Mouse (Mus musculus): ENCODE results near the gene Lrrtm3. TPM values are rescaled to one million over a fixed set of nuclear protein-coding genes. Genes with fewer than 3 reads are reported as not detected.

Gene Lrrtm3
- polyA plus RNA-seq (2016; fragmentation: Nextera tagmentation; extraction: Ambion mirVana) = 11.6 and 12.6 TPM in 2 replicates

- H3K27me3 ChIP-seq = peaks cover 12% of the 10 kb centered on the region
- ATAC-seq (ENCODE audit: low FRiP score) = peak; percentile 90
- H3K4me1 ChIP-seq = peaks cover 19% of the 10 kb centered on the region
- H3K9me3 ChIP-seq (replicated peaks) = no peaks in the 10 kb centered on the region
- H3K27ac ChIP-seq = peak within 1 kb of the TSS; percentile 64; the same call in 1 of the 2 replicates
- H3K9ac ChIP-seq = peak within 1 kb of the TSS; percentile 44
- H3K36me3 ChIP-seq = no peaks in the 10 kb centered on the region
- peak within 1 kb of the TSS; percentile 41 for H3K4me3 ChIP-seq
- H3K4me2 ChIP-seq (replicated peaks) = peak within 1 kb of the TSS; percentile 71
- under 1% methylated on average over 22 of the region's 22 CpGs for WGBS
These were observed at the start of gene Lrrtm3 for GRCm38 (mm10) chr10:64089680-64090460. Gene Lrrtm3 (minus strand): TSS chr10:64090277.

DNA sequence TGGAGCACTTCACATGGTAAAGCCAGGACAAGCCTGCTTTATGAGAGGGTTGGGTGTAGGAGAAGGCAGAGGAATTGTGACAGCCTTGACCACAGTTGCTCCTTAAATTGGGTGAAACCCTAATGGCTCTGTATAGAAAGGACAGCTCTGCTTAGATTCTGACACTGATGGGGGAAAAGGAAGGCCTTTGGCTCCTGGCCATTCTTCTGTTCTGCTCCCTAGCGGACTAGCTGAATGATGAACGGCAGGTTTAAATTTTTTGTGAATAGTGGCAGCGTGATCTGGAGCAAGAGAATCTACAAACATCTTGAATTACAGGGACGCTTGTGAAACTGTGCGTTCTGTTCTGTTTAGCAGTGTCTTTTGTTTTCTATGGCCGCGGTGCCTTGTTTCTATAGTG, 45.4 kb upstream of the Lrrtm3 start:
- Histone ChIP-seq H3K36me3 (no peaks in the 10 kb centered on the region), H3K4me3 (no peak overlapping the region), H3K4me1 (no peaks in the 10 kb centered on the region), H3K9ac (no peak overlapping the region), H3K27me3 (no peaks in the 10 kb centered on the region), H3K9me3 (replicated peaks) (no peaks in the 10 kb centered on the region), H3K27ac (no peak overlapping the region), H3K4me2 (replicated peaks) (no peak overlapping the region)
- ATAC-seq (ENCODE audit: low FRiP score) = no peak
- WGBS = 27% methylated on average over 7 of the region's 7 CpGs

- H3K9me3 ChIP-seq (replicated peaks) = no peaks in the 10 kb centered on the region
- no peaks in the 10 kb centered on the region for H3K27me3 ChIP-seq
- H3K27ac ChIP-seq = no peak overlapping the region
- H3K9ac ChIP-seq = no peak overlapping the region
- no peaks in the 10 kb centered on the region for H3K4me1 ChIP-seq
- WGBS = 86% methylated on average over 3 of the region's 3 CpGs
- no peak overlapping the region for H3K4me3 ChIP-seq
- H3K4me2 ChIP-seq (replicated peaks) = no peak overlapping the region
- ATAC-seq (ENCODE audit: low FRiP score) = no peak
- no peaks in the 10 kb centered on the region for H3K36me3 ChIP-seq
These were observed 43.4 kb upstream of the Lrrtm3 start for GRCm38 (mm10) chr10:64133461-64133860.

- no peak overlapping the region for H3K27ac ChIP-seq
- H3K27me3 ChIP-seq = no peaks in the 10 kb centered on the region
- H3K4me2 ChIP-seq (replicated peaks) = no peak overlapping the region
- no peaks in the 10 kb centered on the region for H3K4me1 ChIP-seq
- ATAC-seq (ENCODE audit: low FRiP score) = peak; percentile 66
- no peaks in the 10 kb centered on the region for H3K9me3 ChIP-seq (replicated peaks)
- WGBS = 76% methylated on average over 15 of the region's 15 CpGs
- H3K36me3 ChIP-seq = no peaks in the 10 kb centered on the region
- H3K9ac ChIP-seq = no peak overlapping the region
- no peak overlapping the region for H3K4me3 ChIP-seq
These were observed 40.5 kb upstream of the Lrrtm3 start for GRCm38 (mm10) chr10:64130397-64131150.

DNA sequence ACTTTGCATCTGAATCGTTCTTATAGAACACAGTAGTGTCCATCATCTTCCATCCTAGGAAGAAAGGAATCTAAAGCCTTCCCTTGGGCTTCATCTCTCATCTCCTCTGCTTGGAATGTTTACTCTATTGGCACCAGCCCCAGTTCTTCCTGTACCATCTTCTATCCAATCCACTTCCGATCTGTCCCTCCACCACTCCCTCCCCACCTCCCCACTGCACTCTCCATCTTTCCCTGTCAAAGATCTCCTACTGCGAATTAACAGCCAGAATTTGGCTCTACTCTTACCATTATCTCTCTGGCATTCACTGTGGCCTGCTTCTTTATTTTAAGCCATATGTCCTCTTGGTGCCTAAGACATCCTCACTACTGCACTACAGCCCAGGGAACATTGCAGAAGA, 28.8 kb upstream of the Lrrtm3 start:
- no peak overlapping the region for H3K4me2 ChIP-seq (replicated peaks)
- H3K9ac ChIP-seq = no peak overlapping the region
- H3K4me3 ChIP-seq = no peak overlapping the region
- H3K36me3 ChIP-seq = no peaks in the 10 kb centered on the region
- 72% methylated on average over 3 of the region's 3 CpGs for WGBS
- no peaks in the 10 kb centered on the region for H3K4me1 ChIP-seq
- H3K9me3 ChIP-seq (replicated peaks) = no peaks in the 10 kb centered on the region
- no peaks in the 10 kb centered on the region for H3K27me3 ChIP-seq
- no peak for ATAC-seq (ENCODE audit: low FRiP score)
- H3K27ac ChIP-seq = no peak overlapping the region

DNA sequence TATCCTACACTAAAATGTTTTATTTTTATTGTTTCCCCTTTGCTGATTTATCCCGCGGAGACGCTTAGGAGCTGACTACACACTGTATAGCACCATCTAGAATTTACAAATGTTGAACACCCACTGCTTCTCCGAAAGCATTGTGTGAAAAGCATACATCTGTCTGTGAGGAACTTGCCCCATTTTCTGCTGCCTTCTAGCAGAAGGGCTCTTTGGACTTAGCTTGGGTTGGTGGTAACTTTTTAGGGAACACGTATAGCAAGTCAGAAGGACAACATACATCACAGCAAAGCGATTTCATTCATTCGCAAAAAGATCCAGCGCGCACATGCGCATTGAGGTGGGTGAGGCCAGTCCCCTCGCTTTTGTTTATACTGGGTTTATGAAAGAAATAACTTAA, 25.2 kb upstream of the Lrrtm3 start:
- Histone ChIP-seq H3K9me3 (replicated peaks) (no peaks in the 10 kb centered on the region), H3K27me3 (no peaks in the 10 kb centered on the region), H3K4me1 (no peaks in the 10 kb centered on the region), H3K9ac (no peak overlapping the region), H3K4me3 (no peak overlapping the region), H3K4me2 (replicated peaks) (no peak overlapping the region), H3K36me3 (no peaks in the 10 kb centered on the region), H3K27ac (no peak overlapping the region)
- ATAC-seq (ENCODE audit: low FRiP score) = no peak
- WGBS = 95% methylated on average over 11 of the region's 11 CpGs

GRCm38 (mm10) chr10:64096532-64096931, 6.5 kb upstream of the Lrrtm3 start:
- Histone ChIP-seq H3K9ac (no peak overlapping the region), H3K9me3 (replicated peaks) (no peaks in the 10 kb centered on the region), H3K36me3 (no peaks in the 10 kb centered on the region), H3K27ac (no peak overlapping the region), H3K4me3 (no peak overlapping the region), H3K4me1 (no peaks in the 10 kb centered on the region), H3K27me3 (no peaks in the 10 kb centered on the region), H3K4me2 (replicated peaks) (no peak overlapping the region)
- no peak for ATAC-seq (ENCODE audit: low FRiP score)
- WGBS = 97% methylated on average over 1 of the region's 1 CpGs

DNA sequence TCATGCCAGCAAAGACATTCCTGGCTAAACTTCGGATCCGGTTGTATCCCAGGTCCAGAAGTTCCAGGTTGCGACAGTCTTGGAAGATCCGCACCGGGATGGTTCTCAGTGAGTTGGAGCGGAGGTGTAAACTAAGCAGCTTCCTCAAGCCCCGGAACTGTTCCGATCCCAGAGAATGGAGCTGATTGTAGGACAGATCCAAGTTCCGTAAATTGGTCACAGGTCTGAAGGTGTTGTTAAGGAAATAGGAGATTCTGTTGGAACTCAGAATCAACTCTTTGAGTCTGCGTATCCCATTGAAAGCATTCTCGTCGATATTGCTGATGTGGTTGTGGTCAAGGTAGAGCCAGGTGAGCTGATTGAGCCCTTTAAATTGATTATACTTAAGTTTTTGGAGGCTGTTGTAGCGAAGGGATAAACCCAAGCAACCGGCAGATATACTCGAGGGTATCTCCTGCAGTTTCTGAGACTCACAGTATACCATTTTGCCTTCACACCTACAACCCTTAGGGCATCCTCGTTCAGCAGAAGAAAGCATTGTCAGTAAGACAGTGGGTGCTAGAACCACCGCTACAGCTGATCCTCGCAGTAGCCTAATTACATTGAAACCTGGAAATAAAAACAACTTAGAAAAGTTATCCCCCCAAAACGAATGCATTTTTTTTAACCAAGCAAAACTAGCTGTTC, 1.2 kb downstream of the Lrrtm3 start:
- no peak for ATAC-seq (ENCODE audit: low FRiP score)
- Histone ChIP-seq H3K9ac (0 out of 2 replicates have a peak overlapping the region, but pooled peaks have one; percentile 65), H3K27ac (no peak overlapping the region), H3K27me3 (peaks cover 12% of the 10 kb centered on the region), H3K9me3 (replicated peaks) (no peaks in the 10 kb centered on the region), H3K4me2 (replicated peaks) (peak overlapping the region; percentile 71), H3K4me1 (peaks cover 22% of the 10 kb centered on the region), H3K36me3 (no peaks in the 10 kb centered on the region), H3K4me3 (peak overlapping the region; percentile 41)
- WGBS = 20% methylated on average over 19 of the region's 19 CpGs

DNA sequence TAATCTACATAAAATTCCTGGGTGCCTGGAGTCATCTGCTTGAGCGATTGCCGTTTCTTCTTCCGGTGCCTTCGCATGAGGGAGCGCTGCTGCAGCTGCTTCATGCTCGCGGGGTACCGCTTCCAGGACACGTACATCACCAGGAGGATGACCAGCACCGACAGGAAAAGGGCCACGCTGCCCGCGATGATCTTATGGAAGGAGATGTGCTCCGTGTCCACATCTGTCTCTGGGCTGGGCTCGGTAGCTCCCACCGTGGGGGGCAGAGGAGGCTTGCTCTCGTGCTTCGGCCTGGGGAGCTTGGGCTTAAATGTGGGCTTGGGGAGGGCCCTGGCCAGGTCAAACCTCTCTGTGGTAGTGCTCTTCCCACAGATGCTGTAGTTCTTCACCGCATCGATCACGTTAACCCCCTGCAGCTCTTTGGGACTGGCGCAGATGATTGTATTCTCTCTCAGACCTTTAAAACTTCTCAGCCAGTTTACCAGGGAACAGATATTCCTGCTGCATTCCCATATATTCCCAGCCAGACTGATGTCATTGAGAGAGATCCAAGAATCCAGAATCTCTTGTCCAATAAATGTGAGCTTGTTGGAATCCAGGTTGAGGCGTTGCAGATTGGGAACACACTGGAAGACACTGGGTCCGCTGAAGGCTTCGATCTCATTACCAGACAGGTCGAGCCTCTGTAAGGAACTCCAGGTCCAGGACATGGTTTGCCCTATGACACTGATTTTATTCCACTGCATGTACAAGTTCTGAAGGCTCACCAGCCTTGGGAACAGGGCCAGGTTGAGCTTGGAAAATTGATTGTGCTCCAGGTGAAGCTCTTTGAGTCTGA, 1.9 kb downstream of the Lrrtm3 start:
- WGBS = 3% methylated on average over 26 of the region's 26 CpGs
- Histone ChIP-seq H3K4me3 (peak overlapping the region; percentile 41), H3K36me3 (no peaks in the 10 kb centered on the region), H3K4me2 (replicated peaks) (peak overlapping the region; percentile 71), H3K9ac (peak overlapping the region; percentile 65), H3K27me3 (peaks cover 12% of the 10 kb centered on the region), H3K4me1 (peaks cover 26% of the 10 kb centered on the region), H3K27ac (peak overlapping the region; percentile 23; the same call in 1 of the 2 replicates), H3K9me3 (replicated peaks) (no peaks in the 10 kb centered on the region)
- ATAC-seq (ENCODE audit: low FRiP score) = peak; percentile 5; the same call in 1 of the 2 replicates

DNA sequence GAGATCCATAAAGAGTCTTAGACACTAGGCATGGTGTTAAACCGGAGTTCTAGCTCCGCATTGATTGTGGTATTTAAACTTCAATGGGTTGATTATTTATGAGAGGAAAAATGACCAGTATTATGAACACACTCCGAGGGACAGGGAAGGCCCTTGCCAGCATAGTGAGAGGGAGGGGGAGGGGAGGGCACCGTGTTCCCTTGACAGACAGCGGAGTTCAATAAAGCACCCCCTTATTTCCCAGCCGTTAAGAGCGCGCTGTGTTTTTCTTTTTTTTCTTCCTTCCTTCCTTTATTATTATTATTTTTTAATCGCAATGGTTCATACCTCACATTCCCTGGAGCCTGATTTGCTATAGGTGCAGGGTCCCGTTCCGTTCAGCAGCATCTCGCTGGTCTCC, 2.6 kb downstream of the Lrrtm3 start:
- peak overlapping the region; percentile 23; the same call in 1 of the 2 replicates for H3K27ac ChIP-seq
- peak overlapping the region; percentile 65 for H3K9ac ChIP-seq
- peaks cover 12% of the 10 kb centered on the region for H3K27me3 ChIP-seq
- 1% methylated on average over 12 of the region's 12 CpGs for WGBS
- 0 out of 2 replicates have a peak, but pooled peaks have one; percentile 19 for ATAC-seq (ENCODE audit: low FRiP score)
- no peaks in the 10 kb centered on the region for H3K36me3 ChIP-seq
- peak overlapping the region; percentile 41 for H3K4me3 ChIP-seq
- peaks cover 26% of the 10 kb centered on the region for H3K4me1 ChIP-seq
- peak overlapping the region; percentile 71 for H3K4me2 ChIP-seq (replicated peaks)
- H3K9me3 ChIP-seq (replicated peaks) = no peaks in the 10 kb centered on the region

- peaks cover 26% of the 10 kb centered on the region for H3K4me1 ChIP-seq
- H3K9me3 ChIP-seq (replicated peaks) = no peaks in the 10 kb centered on the region
- peak overlapping the region; percentile 65 for H3K9ac ChIP-seq
- no peaks in the 10 kb centered on the region for H3K36me3 ChIP-seq
- peaks cover 12% of the 10 kb centered on the region for H3K27me3 ChIP-seq
- WGBS = 2% methylated on average over 12 of the region's 12 CpGs
- peak overlapping the region; percentile 41 for H3K4me3 ChIP-seq
- peak overlapping the region; percentile 32; the same call in 1 of the 2 replicates for H3K27ac ChIP-seq
- no peak for ATAC-seq (ENCODE audit: low FRiP score)
- peak overlapping the region; percentile 71 for H3K4me2 ChIP-seq (replicated peaks)
These were observed 3.3 kb downstream of the Lrrtm3 start for GRCm38 (mm10) chr10:64086567-64087391.
